Mouse (Mus musculus): Measurements from ENCODE around the gene Uvrag.

- TF ChIP-seq CTCF (IDR thresholded peaks at IDR 0.05; ENCODE audit: low read depth, low read length) = no peak
- no peak for TF ChIP-seq GATA1 (IDR thresholded peaks at IDR 0.05; ENCODE audit: borderline replicate concordance, low read length)
- TF ChIP-seq TAL1 (conservative IDR thresholded peaks at IDR 0.05; ENCODE audit: low read depth, low read length) = no peak
- no peak for TF ChIP-seq GATA2 (IDR thresholded peaks at IDR 0.05; ENCODE audit: borderline replicate concordance, low read depth, low read length)
Observed at GRCm38 (mm10) chr7:99061056-99061680, 79.8 kb downstream of the Uvrag start.

Measured in G1E (cell line).